Mouse (Mus musculus): Measurements from ENCODE around the gene Zcchc14. TPM values are rescaled to one million over a fixed set of nuclear protein-coding genes. Genes with fewer than 3 reads are reported as not detected.

The Zcchc14 gene
- polyA plus RNA-seq, 1 experiment: 16.9 TPM

DNA sequence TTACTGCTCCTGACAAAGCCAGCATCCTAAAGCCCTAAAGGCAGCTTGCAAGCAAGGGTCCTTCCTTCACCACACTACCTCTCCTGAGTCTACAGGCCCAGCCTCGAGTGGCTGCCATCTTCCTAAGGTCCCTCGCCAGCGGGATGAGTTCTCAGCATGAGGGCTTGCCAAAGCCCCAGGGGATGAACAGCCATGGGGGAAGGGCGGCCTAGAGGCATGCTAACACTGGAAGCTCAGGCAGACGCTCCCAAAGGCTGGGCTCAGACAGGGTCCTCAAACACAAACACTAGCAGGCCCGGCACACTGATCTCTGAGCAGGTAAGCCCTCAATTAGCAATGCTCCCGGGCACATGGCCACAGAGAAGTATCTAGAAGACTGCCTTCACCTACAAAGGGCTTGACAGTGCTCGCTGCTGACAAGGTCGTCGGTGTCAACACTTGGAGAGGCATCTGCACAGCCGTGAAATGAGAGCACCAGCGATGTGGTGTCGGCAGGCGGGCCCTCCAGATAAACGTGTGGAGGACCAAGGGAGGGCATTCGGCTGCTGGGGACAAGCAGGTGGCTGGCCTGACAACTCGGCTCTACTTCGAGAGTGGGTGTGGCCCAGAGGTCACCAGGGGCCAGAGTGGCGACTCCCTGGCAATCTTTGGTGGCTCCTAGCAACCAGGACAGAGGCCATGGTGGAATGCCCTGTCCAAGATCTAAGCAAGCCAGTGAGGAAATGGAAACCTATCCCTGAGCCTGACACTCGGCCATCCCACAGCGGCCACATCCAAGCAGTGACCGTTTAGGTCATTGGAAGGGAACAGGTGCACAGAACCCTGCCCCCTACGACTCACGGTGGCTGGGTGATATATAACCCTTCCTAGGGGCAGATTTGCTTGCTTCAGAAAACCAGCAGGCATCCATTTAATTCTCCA lies 101.4 kb downstream of the Zcchc14 start:
- no peak for DNase-seq (ENCODE audit: low spot score)

DNA sequence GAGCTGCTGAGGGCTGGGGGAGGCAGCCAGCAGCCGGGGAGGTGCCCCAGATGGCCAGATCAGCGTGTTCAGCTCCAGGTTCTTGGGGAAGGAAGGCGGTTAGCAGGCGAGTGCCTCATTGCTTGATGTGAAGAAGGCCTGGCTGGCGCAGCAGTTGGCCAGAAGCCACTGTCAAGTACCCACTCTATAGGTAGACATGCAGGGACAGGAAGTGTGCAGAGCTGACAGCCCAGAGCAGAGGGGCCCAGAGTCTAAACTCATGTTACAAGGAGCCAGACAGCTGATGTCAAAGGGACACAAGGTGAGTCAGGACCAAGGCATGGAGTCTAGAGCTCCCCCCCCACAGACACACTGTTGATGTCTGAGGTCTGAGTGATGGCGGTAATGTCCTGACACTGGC lies 102.6 kb downstream of the Zcchc14 start:
- no peak for DNase-seq (ENCODE audit: low spot score)

Other genes with a start within 250 kb of the Zcchc14 start
- gene 1700018B08Rik, start 108.6 kb downstream of the Zcchc14 start, polyA plus RNA-seq (2012; rRNA removed): not detected in 2 replicates
- 25.6 and 33.8 TPM in 2 replicates for gene Fbxo31, start 74.1 kb downstream of the Zcchc14 start, polyA plus RNA-seq (2012; rRNA removed)
- 52.4 and 97.9 TPM in 2 replicates for gene Map1lc3b, start 62.5 kb downstream of the Zcchc14 start, polyA plus RNA-seq (2012; rRNA removed)
- 0.03 and 0.08 TPM in 2 replicates for gene Jph3, start 76.7 kb upstream of the Zcchc14 start, polyA plus RNA-seq (2012; rRNA removed)
- 19.7 and 20.5 TPM in 2 replicates for gene Klhdc4, start 176.7 kb upstream of the Zcchc14 start, polyA plus RNA-seq (2012; rRNA removed)

Data from urinary bladder, adult 2 months (tissue).